Mouse (Mus musculus) lung, embryonic 16.5 days (tissue): ENCODE data around the gene Nos3. TPM values are rescaled to one million over a fixed set of nuclear protein-coding genes. Genes with fewer than 3 reads are reported as not detected.
A peak's percentile ranks its signal among the peaks of the same experiment; 100 is the strongest.

Source experiments
- ATAC-seq: fragments of 200-750 bp; cut with Nextera tagmentation; 2 replicates; pipeline ENCODE4 v1.8.0; 2017; ENCODE audit warnings: low read depth, mild to moderate bottlenecking, moderate library complexity
- H3K27ac ChIP-seq: fragments of 300-500 bp; sonication (generic); 2 replicates; pipeline ENCODE4 v1.5.1; 2014; ENCODE audit warnings: mild to moderate bottlenecking, control low read depth, low read length
- H3K27me3 ChIP-seq: fragments of 300-500 bp; sonication (generic); 2 replicates; pipeline ENCODE4 v1.6.1; 2014; ENCODE audit warnings: low read depth, low read length, mixed read lengths; ENCODE audit not compliant: control insufficient read depth, insufficient read depth
- H3K36me3 ChIP-seq: fragments of 300-500 bp; sonication (generic); 2 replicates; pipeline ENCODE4 v1.6.1; 2014; ENCODE audit warnings: low read length; ENCODE audit not compliant: control insufficient read depth, insufficient read depth
- H3K4me1 ChIP-seq: fragments of 300-500 bp; sonication (generic); replicated peaks from 2 replicates; pipeline ENCODE4 v1.6.1; 2014; ENCODE audit warnings: low read length, mixed read lengths; ENCODE audit not compliant: control insufficient read depth, insufficient read depth
- H3K4me2 ChIP-seq: fragments of 300-500 bp; sonication (generic); 2 replicates; pipeline ENCODE4 v1.6.1; 2014; ENCODE audit warnings: low read depth, low read length, control low read depth
- H3K4me3 ChIP-seq: fragments of 300-500 bp; sonication (generic); 2 replicates; pipeline ENCODE4 v1.5.1; 2014; ENCODE audit warnings: mild to moderate bottlenecking, low read length, control low read depth
- H3K9ac ChIP-seq: fragments of 300-500 bp; sonication (generic); 2 replicates; pipeline ENCODE4 v1.6.1; 2014; ENCODE audit warnings: low read length, control low read depth
- H3K9me3 ChIP-seq: fragments of 300-500 bp; sonication (generic); 2 replicates; pipeline ENCODE4 v1.6.1; 2016; ENCODE audit warnings: low read length; ENCODE audit not compliant: control insufficient read depth
- WGBS: fragments of 180-500 bp; shearing (Covaris S2); extraction: QIAGEN DNeasy Blood & Tissue Kit; methylation state at CpG from one replicate; pipeline ENCODE4 v1.1.7; 2014; 5-methylcytosine and 5-hydroxymethylcytosine counted together
- polyA plus RNA-seq: library from polyadenylated mRNA; unstranded; fragments of >200 nt; fragmentation: Nextera tagmentation; extraction: Ambion mirVana; gene quantifications from 2 replicates; pipeline ENCODE4 v1.2.1, GENCODE M21; 2015

Gene Nos3
- polyA plus RNA-seq, 1 experiment from 2014 or later = 19.8 TPM

DNA sequence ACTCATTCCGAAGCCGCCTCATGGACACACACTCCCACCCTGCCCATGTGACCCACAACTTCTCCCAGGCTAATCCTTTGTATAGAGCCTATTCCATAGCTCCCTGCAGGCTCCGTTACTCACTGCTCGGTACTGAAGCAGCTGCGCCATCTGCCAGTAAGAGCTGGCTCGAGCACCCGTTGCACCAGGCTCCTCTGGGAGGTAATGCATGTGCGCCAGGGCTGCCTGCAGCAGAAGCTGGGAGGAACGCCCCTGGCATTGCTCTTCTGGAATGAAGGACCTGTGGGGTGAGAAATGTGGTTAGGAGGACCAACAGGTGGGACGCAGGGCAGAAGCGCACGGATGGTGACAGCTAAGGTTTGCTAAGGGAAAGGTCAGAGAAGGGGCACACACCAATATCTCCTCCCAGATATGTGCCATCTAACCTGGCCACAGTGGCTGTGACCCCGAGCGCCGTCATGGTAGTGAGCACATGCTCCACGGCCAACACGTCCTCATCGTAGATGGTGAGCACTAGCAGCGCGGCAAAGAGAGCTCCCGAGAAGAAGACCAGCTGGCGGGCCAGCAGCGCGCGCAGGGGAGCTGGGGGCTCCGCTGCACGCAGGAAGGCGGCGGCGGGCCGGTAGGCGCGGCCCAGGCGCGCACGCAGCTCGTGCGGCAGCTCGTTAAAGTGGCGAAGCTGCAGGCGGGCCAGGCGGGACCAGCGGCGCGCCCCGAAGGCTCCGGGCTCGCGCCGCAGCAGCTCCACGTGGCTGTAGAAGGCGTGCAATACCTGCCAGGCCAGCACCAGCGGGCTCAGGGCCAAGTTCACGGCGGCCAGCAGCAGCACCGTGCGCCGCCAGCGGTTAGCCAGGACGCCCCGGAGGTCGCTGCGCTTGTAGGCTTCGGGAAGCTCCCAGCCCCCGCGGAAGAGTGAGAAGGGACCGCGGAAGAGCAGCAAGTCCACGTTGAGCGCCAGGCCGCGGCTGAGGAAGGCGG lies 22.9 kb downstream of the Nos3 start:
- ATAC-seq = peak; percentile 44
- Histone ChIP-seq H3K9me3 (no peaks in the 10 kb centered on the region), H3K9ac (peak overlapping the region; percentile 70), H3K36me3 (no peaks in the 10 kb centered on the region), H3K4me2 (peak overlapping the region; percentile 98), H3K4me1 (peaks cover 23% of the 10 kb centered on the region), H3K27me3 (peaks cover 33% of the 10 kb centered on the region), H3K4me3 (peak overlapping the region; percentile 53), H3K27ac (no peak overlapping the region)
- 1% methylated on average over 63 of the region's 73 CpGs for WGBS

DNA sequence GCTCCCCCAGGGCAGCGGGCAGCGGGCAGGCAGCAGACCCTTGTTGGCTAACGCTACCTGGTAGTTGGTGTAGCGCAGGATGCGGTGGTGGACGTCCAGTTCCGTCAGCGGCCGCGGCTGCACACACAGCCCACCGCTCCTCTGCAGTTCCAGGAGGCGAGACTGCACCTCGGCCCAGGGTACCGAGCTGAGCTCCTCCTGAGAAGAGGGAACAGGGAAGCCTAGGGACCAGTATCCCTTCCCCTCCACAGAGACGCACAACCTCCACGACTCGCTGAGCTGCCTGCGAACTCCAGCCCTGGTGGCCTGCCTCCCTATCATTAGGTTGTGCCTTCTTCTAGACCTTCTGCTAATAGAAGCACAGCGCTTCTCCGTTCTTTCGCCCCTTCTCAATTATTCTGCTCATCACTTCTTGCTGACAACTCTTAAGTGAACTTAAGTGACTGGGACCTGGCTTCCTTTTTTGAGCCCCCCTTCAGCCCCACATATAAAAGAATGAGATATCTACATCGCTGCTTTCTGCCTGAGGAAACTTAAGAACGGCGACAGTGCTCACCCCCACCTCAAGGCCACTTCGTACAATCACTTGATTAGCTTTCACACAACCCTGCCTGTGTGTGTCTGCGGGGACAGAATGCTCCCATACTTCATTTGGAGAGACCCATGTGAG lies 23.8 kb downstream of the Nos3 start:
- no peak for ATAC-seq
- Histone ChIP-seq H3K4me1 (peaks cover 18% of the 10 kb centered on the region), H3K27ac (no peak overlapping the region), H3K27me3 (peaks cover 33% of the 10 kb centered on the region), H3K4me2 (peak overlapping the region; percentile 98), H3K9me3 (no peaks in the 10 kb centered on the region), H3K4me3 (peak overlapping the region; percentile 53), H3K9ac (peak overlapping the region; percentile 70), H3K36me3 (no peaks in the 10 kb centered on the region)
- WGBS = 25% methylated on average over 26 of the region's 26 CpGs

DNA sequence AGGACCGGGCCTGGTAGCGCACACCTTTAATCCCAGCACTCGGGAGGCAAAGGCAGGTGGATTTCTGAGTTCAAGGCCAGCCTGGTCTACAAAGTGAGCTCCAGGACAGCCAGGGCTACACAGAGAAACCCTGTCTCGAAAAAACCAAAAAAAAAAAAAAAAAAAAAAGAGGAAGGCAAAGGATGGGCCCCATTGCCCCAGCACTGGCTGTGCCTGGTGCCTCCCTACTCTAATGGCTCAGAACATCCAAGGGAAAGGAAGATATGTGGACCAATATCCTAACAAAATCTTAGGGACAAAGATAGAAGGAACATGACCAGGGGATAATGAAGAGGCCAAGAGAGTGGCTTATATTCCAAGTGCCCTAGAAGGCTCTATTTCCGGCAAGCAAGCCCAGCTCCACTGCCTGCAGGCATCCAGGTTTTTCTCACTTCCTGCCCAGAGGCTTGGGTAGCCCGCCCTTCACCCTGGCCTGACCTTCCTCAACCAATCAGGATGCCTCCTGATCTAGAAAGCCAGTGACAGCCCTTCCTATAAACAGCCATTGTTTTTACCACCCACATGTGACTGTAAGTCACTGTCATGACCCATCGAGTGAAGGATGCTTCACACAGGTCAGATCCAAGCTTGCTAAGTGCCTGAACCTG lies 24.5 kb downstream of the Nos3 start:
- Histone ChIP-seq H3K27me3 (peaks cover 33% of the 10 kb centered on the region), H3K9me3 (no peaks in the 10 kb centered on the region), H3K4me1 (peaks cover 13% of the 10 kb centered on the region), H3K9ac (no peak overlapping the region), H3K4me2 (no peak overlapping the region), H3K36me3 (no peaks in the 10 kb centered on the region), H3K27ac (no peak overlapping the region), H3K4me3 (no peak overlapping the region)
- 55% methylated on average over 6 of the region's 7 CpGs for WGBS
- no peak for ATAC-seq

DNA sequence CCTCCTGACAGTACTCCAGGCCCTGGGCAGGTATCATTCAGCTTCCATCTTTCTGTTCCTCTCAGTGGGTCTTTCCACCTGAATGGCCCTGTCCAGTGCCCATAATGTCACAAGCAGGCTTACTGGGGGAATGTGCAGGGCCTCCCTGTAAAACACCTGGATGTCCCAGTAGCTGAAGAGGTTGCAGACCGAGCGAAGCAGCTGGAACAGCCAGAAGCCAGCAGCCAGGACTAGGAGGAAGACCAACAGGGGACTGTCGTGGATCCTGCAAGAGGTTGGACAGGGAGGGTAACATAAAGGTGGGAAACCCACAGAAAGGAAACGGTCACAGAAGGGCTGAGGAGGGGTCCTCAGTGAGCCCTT lies 25.0 kb downstream of the Nos3 start:
- H3K4me3 ChIP-seq = no peak overlapping the region
- no peak overlapping the region for H3K4me2 ChIP-seq
- no peaks in the 10 kb centered on the region for H3K36me3 ChIP-seq
- no peak for ATAC-seq
- 58% methylated on average over 4 of the region's 4 CpGs for WGBS
- peaks cover 31% of the 10 kb centered on the region for H3K27me3 ChIP-seq
- H3K27ac ChIP-seq = no peak overlapping the region
- no peak overlapping the region for H3K9ac ChIP-seq
- H3K9me3 ChIP-seq = no peaks in the 10 kb centered on the region
- peaks cover 13% of the 10 kb centered on the region for H3K4me1 ChIP-seq

DNA sequence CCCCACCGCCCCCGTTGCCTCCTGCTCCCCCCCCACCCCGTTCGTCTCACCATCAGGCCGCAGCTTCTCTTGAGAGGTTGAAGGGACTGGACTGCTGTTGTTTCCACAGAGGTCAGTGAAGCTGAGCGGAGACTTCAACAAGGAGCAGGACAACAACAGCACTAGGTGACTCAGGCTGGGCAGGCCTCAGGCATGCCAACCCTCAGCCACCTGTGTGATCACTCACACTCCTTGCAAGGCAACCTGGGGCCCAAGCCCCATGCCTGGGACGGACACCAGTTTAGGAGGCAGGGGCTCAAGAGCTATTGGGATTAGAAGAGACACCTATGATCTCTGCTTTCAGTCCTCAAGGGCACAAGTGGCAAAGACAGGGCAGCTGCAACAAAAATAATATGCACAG lies 27.3 kb downstream of the Nos3 start, which contains the start of gene Atg9b:
Atg9b (minus strand) TSS at position 280 of the 400 bp plus-strand sequence.
- ATAC-seq = no peak
- Histone ChIP-seq H3K27me3 (peaks cover 14% of the 10 kb centered on the region), H3K27ac (no peak within 1 kb of the TSS), H3K9me3 (no peaks in the 10 kb centered on the region), H3K9ac (no peak within 1 kb of the TSS), H3K4me2 (no peak within 1 kb of the TSS), H3K4me3 (no peak within 1 kb of the TSS), H3K4me1 (peaks cover 16% of the 10 kb centered on the region), H3K36me3 (no peaks in the 10 kb centered on the region)
- WGBS = 80% methylated on average over 7 of the region's 7 CpGs

DNA sequence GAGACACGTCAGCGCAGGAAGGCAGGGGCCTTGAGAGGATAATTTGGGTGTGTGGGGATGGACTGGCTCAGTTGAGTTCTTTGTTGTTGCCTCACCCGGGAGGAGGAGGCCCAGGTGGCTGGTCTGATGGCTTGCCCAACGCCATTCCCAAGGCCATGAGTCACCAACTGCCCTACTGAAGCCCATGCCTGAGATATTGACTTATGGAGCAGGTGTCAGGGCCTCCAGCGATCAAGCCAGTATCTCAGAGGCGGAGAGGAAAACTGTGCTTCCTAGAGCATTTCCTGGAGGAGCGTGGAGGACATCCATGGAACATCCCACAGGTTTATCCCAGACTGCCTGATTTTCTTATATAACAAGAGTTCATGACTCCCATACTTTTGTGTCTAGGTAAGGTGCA lies 28.1 kb downstream of the Nos3 start:
- no peak for ATAC-seq
- Histone ChIP-seq H3K36me3 (no peaks in the 10 kb centered on the region), H3K4me1 (peaks cover 9% of the 10 kb centered on the region; the same call in 1 of the 2 replicates), H3K9ac (no peak overlapping the region), H3K4me3 (no peak overlapping the region), H3K4me2 (no peak overlapping the region), H3K27me3 (peaks cover 6% of the 10 kb centered on the region), H3K27ac (no peak overlapping the region), H3K9me3 (no peaks in the 10 kb centered on the region)
- 58% methylated on average over 7 of the region's 7 CpGs for WGBS

DNA sequence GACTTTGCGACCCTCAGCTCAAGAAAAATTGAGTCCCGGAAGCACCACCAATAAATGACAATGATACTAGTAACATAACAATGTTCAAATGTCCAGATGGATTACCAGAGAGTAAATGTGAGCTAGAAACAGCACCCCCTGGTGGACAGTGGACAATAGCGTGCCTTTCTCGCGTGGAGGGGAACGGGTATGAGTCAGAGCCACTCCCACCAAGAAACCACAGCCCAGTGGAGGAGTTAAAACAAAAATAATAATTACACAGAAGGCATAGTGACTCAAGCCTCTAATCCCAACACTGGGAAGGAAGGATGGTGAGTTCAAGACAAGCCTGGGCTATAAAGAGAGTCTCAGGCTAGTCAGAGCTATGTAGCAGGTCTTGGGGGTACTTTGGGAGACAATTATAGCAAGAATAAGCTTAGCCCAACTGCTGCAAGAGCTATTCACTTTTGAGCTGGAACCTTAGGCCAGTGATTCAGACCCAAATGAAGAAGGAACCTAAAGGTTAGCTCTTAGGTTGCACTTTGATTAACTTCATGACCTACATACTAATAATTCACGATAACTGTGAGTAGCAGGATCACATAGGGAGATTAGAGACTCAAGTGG lies 28.9 kb downstream of the Nos3 start, which contains the start of gene Abcb8:
Abcb8 (plus strand) TSS at position 272 of the 606 bp plus-strand sequence.
- H3K27ac ChIP-seq = peak within 1 kb of the TSS; percentile 76
- peaks cover 3% of the 10 kb centered on the region for H3K27me3 ChIP-seq
- 0 out of 2 replicates have a peak, but pooled peaks cover 2% of the 10 kb centered on the region for H3K36me3 ChIP-seq
- peak within 1 kb of the TSS; percentile 57 for H3K4me2 ChIP-seq
- H3K4me1 ChIP-seq = peaks cover 4% of the 10 kb centered on the region; the same call in 1 of the 2 replicates
- H3K9me3 ChIP-seq = no peaks in the 10 kb centered on the region
- ATAC-seq = no peak
- H3K4me3 ChIP-seq = peak within 1 kb of the TSS; percentile 65
- WGBS = 18% methylated on average over 7 of the region's 7 CpGs
- peak within 1 kb of the TSS; percentile 71 for H3K9ac ChIP-seq

DNA sequence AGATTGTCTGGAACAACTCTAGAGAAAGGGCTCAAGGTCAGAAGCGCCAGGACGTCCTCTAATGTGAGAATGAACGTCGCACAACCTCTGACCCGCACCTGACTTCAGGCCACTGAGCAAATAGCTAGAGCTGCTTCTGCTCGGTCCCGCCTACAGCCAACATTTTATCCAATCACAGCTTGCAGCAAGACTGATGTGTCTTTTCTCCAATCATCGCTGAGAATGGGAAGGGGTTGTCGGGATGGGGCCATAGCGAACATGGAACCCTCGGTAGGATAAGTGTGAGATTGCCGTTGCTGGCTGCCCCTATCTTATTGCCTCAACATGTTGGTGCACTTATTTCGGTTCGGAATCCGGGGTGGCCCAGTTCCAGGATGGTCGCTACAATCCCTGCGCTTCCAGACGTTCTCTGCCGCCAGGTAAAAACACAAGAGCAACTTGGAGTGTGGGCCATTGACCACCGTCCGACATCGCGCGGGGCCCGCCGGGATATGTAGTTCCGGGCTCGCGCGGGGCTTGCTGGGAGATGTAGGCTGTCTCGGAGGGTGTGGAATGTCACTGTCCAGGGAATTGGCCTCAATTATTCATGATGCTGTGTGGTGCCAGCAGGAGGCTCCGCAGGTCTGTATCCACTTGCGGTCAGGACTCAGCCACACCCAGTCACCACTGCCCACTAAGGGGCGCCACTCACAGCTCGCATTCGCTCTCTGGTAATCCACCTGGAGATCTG lies 29.7 kb downstream of the Nos3 start:
- H3K9ac ChIP-seq = peak overlapping the region; percentile 71
- H3K27me3 ChIP-seq = no peaks in the 10 kb centered on the region
- peak overlapping the region; percentile 65 for H3K4me3 ChIP-seq
- ATAC-seq = peak; percentile 97
- H3K9me3 ChIP-seq = no peaks in the 10 kb centered on the region
- WGBS = 2% methylated on average over 36 of the region's 36 CpGs
- peaks cover 4% of the 10 kb centered on the region; the same call in 1 of the 2 replicates for H3K4me1 ChIP-seq
- H3K4me2 ChIP-seq = peak overlapping the region; percentile 57
- peak overlapping the region; percentile 76 for H3K27ac ChIP-seq
- H3K36me3 ChIP-seq = 0 out of 2 replicates have a peak, but pooled peaks cover 2% of the 10 kb centered on the region
